Mouse (Mus musculus) intestine, embryonic 16.5 days (tissue): Measurements from ENCODE around the gene Gfpt2. TPM values are rescaled to one million over a fixed set of nuclear protein-coding genes. Genes with fewer than 3 reads are reported as not detected.

ENCODE experiments used
- ATAC-seq: fragments of 200-750 bp; cut with Nextera tagmentation; 2 replicates; pipeline ENCODE4 v1.8.0; 2017; ENCODE audit warnings: moderate TSS enrichment, moderate library complexity
- H3K27ac ChIP-seq: fragments of 300-500 bp; sonication (generic); 2 replicates; pipeline ENCODE4 v1.5.1; 2014; ENCODE audit warnings: mild to moderate bottlenecking, low read length
- H3K27me3 ChIP-seq: fragments of 300-500 bp; sonication (generic); replicated peaks from 2 replicates; pipeline ENCODE4 v1.6.1; 2014; ENCODE audit warnings: low read length, control low read depth, mixed read lengths; ENCODE audit not compliant: control insufficient read depth, insufficient read depth
- H3K36me3 ChIP-seq: fragments of 300-500 bp; sonication (generic); 2 replicates; pipeline ENCODE4 v1.6.1; 2014; ENCODE audit warnings: low read length, control low read depth; ENCODE audit not compliant: control insufficient read depth, insufficient read depth
- H3K4me1 ChIP-seq: fragments of 300-500 bp; sonication (generic); 2 replicates; pipeline ENCODE4 v1.6.1; 2014; ENCODE audit warnings: low read length, control low read depth, mixed read lengths; ENCODE audit not compliant: control insufficient read depth, insufficient read depth
- H3K4me2 ChIP-seq: fragments of 300-500 bp; sonication (generic); 2 replicates; pipeline ENCODE4 v1.6.1; 2014; ENCODE audit warnings: low read depth, low read length, control low read depth
- H3K4me3 ChIP-seq: fragments of 300-500 bp; sonication (generic); 2 replicates; pipeline ENCODE4 v1.5.1; 2014; ENCODE audit warnings: mild to moderate bottlenecking, low read length
- H3K9ac ChIP-seq: fragments of 300-500 bp; sonication (generic); 2 replicates; pipeline ENCODE4 v1.6.1; 2014; ENCODE audit warnings: low read depth, low read length
- H3K9me3 ChIP-seq: fragments of 300-500 bp; sonication (generic); 2 replicates; pipeline ENCODE4 v1.6.1; 2016; ENCODE audit warnings: low read length, control low read depth; ENCODE audit not compliant: control insufficient read depth
- WGBS: fragments of 180-500 bp; shearing (Covaris S2); extraction: QIAGEN DNeasy Blood & Tissue Kit; methylation state at CpG from one replicate; pipeline ENCODE4 v1.1.7; 2014; 5-methylcytosine and 5-hydroxymethylcytosine counted together
- polyA plus RNA-seq: library from polyadenylated mRNA; unstranded; fragments of >200 nt; fragmentation: Nextera tagmentation; extraction: Ambion mirVana; gene quantifications from 2 replicates; pipeline ENCODE4 v1.2.1, GENCODE M21; 2015

Gene Gfpt2
- polyA plus RNA-seq, 1 experiment from 2014 or later: 6.4 TPM

DNA sequence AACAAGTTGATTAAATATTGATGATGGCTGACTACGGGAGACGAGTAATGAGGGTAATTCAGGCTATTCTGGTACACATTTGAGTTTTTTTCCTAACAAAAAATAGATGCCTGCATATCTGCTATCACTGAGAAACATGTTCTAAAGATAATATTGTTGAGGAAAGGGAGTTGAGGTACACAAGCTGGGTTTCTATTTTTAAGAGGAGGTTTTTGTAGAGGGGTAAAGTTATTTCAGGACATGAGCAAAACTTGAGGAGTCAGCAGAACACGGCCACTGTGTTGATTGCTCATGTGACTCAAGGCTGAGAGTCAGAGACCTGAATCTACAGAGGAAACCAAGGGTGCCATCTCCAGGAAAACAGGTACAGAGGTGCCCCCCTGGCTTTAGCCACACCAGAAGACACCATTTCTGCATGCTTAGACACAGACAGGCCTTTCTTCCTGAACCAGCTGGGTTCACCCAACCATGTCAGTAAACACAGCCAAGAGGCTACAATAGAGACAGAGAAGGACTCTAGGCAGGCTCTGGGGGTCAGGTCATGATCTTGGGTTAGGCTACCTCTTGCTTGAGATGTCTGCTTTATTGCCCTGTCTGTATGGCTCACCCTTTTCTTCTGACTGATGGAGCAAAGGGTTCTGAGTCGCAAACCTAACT is 13.7 kb upstream of the Gfpt2 start:
- 77% methylated on average over 4 of the region's 4 CpGs for WGBS

DNA sequence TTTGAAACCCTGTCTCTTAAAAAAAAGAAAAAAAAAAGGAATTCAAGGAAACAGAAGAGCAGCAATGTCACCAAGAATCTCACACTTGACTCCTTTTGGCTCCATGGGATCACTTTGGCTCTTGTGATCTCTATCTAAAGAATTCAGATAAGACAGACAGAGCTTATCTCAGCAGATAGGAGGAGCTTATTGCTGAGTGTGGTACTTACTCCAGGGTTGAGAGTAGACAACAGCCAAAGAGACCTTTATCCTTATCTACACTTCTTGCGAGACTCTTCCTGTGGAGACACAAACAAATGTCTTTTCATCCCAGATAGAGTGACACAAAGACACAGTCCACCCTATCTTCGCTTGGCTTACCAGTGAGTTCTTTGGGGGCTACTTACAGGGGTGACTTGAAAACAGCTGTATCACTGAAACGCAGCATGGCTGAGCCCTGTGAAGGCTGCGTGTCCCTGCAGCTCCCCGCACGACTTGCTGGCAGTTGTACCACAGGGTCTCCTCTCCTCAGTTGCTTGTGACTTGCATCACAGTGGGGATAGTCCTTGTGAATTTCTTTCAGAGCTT is 12.1 kb upstream of the Gfpt2 start:
- H3K36me3 ChIP-seq: no peaks in the 10 kb centered on the region
- no peak overlapping the region for H3K4me2 ChIP-seq
- H3K9ac ChIP-seq: no peak overlapping the region
- H3K27me3 ChIP-seq: no peaks in the 10 kb centered on the region
- H3K27ac ChIP-seq: no peak overlapping the region
- H3K4me1 ChIP-seq: no peaks in the 10 kb centered on the region
- 47% methylated on average over 6 of the region's 6 CpGs for WGBS
- H3K4me3 ChIP-seq: no peak overlapping the region
- no peak for ATAC-seq
- H3K9me3 ChIP-seq: no peaks in the 10 kb centered on the region

More for the DNA sequence above, 13.7 kb upstream of the Gfpt2 start:
- no peak overlapping the region for H3K4me2 ChIP-seq
- no peak overlapping the region for H3K9ac ChIP-seq
- H3K36me3 ChIP-seq: no peaks in the 10 kb centered on the region
- no peaks in the 10 kb centered on the region for H3K4me1 ChIP-seq
- H3K4me3 ChIP-seq: no peak overlapping the region
- no peaks in the 10 kb centered on the region for H3K9me3 ChIP-seq
- no peak overlapping the region for H3K27ac ChIP-seq
- no peak for ATAC-seq
- no peaks in the 10 kb centered on the region for H3K27me3 ChIP-seq

DNA sequence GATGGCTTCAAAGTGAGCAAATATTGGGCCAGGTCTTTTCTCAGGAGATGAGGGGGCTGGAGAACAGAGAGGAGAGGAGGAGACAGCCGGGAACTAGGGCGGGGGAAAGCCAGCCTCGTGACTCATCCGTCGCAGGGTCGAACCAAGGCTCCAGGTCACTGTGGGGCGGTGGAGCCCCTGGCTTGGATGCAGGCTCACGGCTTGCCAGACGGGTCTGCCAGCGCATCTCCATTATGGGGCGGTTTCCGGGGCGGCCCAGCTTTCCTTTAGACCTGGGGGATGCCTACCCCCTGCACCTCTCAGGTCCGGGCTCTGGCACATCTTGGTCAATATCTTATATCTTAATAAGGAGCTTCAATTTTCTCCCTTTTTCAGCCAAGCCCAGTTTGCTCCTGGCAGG is 847 bp upstream of the Gfpt2 start:
- no peak for ATAC-seq
- Histone ChIP-seq H3K9me3 (no peaks in the 10 kb centered on the region), H3K4me3 (no peak overlapping the region), H3K27me3 (no peaks in the 10 kb centered on the region), H3K4me1 (peaks cover 11% of the 10 kb centered on the region), H3K36me3 (no peaks in the 10 kb centered on the region), H3K27ac (no peak overlapping the region), H3K9ac (no peak overlapping the region), H3K4me2 (no peak overlapping the region)
- WGBS: 10% methylated on average over 14 of the region's 14 CpGs

DNA sequence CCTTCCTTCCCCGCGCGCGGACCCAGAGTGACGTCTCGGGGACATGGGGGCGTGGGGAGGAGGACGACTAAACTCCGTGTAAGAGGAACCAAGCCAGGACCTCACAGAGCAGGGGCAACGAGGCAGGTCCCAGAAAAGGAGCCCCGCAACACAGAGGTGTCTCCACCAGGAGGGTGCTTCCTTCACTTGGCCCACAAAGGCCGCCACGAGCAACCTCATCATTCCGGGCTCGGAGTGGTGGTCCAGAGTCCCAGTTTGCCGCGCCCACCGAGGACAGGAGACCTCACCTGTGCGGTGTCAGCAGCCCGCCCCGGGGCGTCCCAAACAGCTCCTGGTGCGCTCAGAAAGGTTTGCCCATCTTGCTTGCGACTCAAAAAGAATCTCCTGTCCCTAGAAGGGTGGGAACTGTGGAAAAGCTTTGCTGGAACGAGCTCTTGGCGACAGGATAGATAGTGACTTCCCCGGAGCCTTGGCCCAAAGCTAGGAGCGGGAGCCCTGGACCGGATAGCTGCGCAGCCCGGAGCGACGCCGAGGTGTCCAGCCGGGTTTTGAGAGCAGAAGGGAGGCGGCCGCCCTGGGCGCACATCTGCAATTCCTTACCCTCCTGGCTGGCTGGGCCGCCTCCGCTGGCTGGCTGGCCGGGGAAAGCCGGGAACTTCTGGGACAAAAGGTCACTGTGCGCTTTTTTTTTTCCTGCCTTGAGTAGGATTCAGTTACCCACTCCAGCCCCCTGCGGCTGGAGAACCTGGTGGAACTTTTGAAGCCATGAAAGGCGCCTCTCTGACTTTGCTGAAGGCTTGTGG is 565 bp downstream of the Gfpt2 start:
- no peak overlapping the region for H3K27ac ChIP-seq
- H3K9me3 ChIP-seq: no peaks in the 10 kb centered on the region
- H3K36me3 ChIP-seq: no peaks in the 10 kb centered on the region
- H3K4me1 ChIP-seq: peaks cover 11% of the 10 kb centered on the region
- peak; percentile 38 for ATAC-seq
- peak overlapping the region; percentile 95 for H3K4me2 ChIP-seq
- H3K9ac ChIP-seq: peak overlapping the region; percentile 79
- 2% methylated on average over 45 of the region's 45 CpGs for WGBS
- no peaks in the 10 kb centered on the region for H3K27me3 ChIP-seq
- H3K4me3 ChIP-seq: peak overlapping the region; percentile 61

DNA sequence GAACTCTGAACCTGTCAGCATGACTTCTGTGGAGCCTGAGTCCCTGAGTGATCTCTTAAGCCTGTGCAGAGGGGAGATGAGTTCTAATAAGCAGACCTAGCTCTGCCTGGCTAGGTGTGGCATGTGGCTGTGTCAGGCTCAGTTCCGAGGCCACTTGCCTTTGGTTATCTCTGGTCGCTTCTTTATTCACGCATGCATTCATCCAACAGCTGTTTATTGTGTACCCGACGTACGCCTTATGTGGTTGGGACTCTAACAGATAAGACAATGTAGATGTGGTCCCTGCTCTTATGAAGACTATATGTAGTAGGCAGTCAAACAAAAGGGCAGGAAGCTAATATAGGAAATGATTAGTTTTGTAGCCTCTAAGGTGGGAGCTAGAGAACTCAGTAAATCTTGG is 5.0 kb downstream of the Gfpt2 start:
- H3K36me3 ChIP-seq: no peaks in the 10 kb centered on the region
- H3K4me2 ChIP-seq: no peak overlapping the region
- H3K9me3 ChIP-seq: no peaks in the 10 kb centered on the region
- no peaks in the 10 kb centered on the region for H3K27me3 ChIP-seq
- peaks cover 11% of the 10 kb centered on the region for H3K4me1 ChIP-seq
- H3K9ac ChIP-seq: no peak overlapping the region
- H3K4me3 ChIP-seq: no peak overlapping the region
- no peak for ATAC-seq
- no peak overlapping the region for H3K27ac ChIP-seq
- 89% methylated on average over 6 of the region's 6 CpGs for WGBS

DNA sequence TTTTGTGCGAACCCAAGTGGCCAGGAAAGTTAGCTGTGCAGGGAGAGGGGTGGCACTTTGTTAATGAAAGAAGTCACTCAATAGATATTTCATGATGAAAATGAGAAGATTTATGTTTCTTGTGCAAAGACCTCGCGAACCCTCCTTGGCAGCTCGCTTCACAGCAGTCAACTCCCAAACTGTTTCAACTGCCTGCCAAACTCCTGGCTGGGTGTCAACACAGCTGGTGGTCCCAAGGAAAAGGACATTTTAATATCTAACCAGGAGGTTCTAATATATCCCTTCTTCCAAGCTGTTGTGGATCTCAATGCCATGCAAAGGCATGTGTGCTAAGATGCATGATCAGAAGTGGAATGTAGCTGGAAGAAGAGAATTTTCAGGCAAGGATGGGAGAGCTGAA is 7.5 kb downstream of the Gfpt2 start:
- Histone ChIP-seq H3K4me3 (no peak overlapping the region), H3K4me1 (no peaks in the 10 kb centered on the region), H3K36me3 (no peaks in the 10 kb centered on the region), H3K27ac (no peak overlapping the region), H3K9me3 (no peaks in the 10 kb centered on the region), H3K9ac (no peak overlapping the region), H3K27me3 (no peaks in the 10 kb centered on the region), H3K4me2 (no peak overlapping the region)
- ATAC-seq: no peak
- 56% methylated on average over 4 of the region's 4 CpGs for WGBS

DNA sequence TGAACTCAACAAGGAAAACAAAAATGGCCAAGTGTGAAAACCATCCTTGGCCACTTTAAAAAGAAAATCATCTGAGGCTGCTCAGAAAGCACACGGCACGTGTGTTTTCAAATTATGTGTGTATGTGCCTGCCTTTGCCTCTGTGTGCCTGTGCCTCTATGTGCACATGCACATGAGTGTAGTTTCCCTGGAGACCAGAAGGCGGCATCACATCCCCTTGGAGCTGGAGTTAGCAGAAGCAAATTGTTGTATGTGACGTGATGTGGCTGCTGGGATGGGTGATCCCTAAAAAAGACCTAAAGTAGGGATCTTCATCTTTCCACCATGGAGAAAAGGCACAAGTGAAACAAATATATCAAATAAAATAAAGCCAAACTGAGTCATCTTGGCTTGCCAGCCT is 9.8 kb downstream of the Gfpt2 start:
- Histone ChIP-seq H3K9me3 (no peaks in the 10 kb centered on the region), H3K4me3 (no peak overlapping the region)
- WGBS: 95% methylated on average over 4 of the region's 4 CpGs

DNA sequence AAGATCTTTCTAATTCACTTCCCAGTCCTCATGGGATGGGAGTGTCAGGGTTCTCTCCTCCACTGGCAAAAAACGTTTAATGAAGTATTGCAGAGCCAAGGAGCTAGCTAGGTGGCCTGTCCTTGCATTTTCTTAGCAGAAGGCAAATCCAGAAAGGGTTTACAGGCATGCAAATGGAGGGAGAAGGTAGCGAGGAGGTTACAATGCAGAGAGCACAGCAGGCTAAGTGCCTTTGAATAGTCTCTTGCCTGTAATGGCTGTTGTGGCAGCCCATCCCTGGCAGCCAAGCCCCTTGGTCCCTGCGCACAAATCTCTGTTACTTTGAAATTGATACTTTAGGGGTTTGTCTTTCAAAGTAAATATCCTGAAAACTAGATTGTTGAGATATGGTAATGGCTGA is 12.2 kb downstream of the Gfpt2 start:
- Histone ChIP-seq H3K27ac (no peak overlapping the region), H3K9me3 (no peaks in the 10 kb centered on the region), H3K9ac (no peak overlapping the region), H3K4me3 (no peak overlapping the region), H3K4me2 (no peak overlapping the region), H3K4me1 (no peaks in the 10 kb centered on the region), H3K27me3 (no peaks in the 10 kb centered on the region), H3K36me3 (no peaks in the 10 kb centered on the region)
- ATAC-seq: no peak
- 47% methylated on average over 3 of the region's 3 CpGs for WGBS

More for the DNA sequence above, 9.8 kb downstream of the Gfpt2 start:
- ATAC-seq: no peak
- Histone ChIP-seq H3K27ac (no peak overlapping the region), H3K27me3 (no peaks in the 10 kb centered on the region), H3K9ac (no peak overlapping the region), H3K4me1 (no peaks in the 10 kb centered on the region), H3K36me3 (no peaks in the 10 kb centered on the region), H3K4me2 (no peak overlapping the region)

DNA sequence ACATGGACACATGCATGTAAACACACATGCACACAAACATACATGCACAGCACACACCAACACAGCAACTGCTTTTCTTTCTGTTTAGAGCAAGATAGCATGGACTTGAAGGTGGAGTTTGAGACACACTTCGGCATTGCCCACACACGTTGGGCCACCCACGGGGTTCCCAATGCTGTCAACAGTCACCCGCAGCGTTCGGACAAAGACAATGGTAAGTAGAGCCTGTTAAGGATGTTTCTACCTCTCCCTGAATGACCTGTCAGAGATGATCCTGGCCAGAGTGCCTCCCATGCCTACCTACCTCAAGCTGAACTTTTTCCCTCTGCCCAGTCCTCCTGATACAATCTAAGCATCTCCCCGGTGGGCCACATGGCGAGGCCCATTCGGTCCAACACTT is 15.0 kb downstream of the Gfpt2 start:
- no peak for ATAC-seq
- Histone ChIP-seq H3K4me1 (no peaks in the 10 kb centered on the region), H3K4me2 (no peak overlapping the region), H3K9ac (no peak overlapping the region), H3K9me3 (no peaks in the 10 kb centered on the region), H3K36me3 (no peaks in the 10 kb centered on the region), H3K27ac (no peak overlapping the region), H3K27me3 (no peaks in the 10 kb centered on the region), H3K4me3 (no peak overlapping the region)
- 87% methylated on average over 9 of the region's 9 CpGs for WGBS
